Mouse (Mus musculus): ENCODE data around the gene Ank3.

Ank3 gene

GRCm38 (mm10) chr10:69478831-69479230 is 80.3 kb downstream of the Ank3 start:
- DNase-seq = no peak

DNA sequence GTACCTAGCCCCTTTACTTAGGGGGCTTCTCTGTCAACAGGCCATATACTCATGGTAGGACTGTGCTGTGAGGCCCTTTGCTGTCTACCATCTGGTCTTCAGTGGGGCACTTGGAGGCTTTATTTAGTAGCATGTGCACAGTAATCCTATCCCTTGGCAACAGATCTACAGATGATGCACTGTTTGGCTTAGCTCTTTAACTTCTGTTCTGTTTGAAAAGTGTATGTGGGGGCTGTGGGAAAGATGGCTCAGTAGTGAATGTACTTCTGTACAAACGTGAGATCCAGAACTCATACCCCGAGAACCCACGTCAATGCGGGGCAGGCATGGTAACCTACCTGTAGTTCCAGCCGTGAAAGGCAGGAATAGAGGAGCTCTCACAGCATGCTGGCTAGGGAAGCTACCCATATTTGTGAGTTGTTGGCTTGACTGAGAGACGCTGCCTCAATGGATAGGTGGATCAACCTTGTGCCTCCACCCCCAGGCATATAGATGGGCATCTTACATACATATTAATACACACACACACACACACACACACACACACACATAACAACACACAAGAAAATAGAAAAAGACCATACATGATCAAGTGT is 86.7 kb downstream of the Ank3 start:
- no peak for DNase-seq

DNA sequence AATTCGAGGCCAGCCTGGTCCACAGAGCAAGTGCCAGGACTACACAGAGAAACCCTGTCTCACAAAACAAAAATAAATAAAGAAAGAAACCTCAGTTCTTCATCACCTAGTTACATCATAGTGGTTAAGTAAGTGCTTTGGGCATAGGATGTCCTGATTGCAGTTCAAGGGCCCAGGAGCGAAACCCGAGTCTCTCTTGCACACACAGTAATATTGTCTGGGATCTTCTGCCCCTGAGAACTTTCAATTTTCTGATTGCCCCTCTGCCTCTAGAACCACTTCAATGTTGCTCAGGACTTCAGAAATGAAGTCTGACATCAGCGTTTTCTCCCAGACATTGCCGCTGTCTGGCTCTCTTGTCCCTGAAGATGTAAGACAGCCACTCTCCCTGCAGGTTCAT is 91.6 kb downstream of the Ank3 start:
- DNase-seq = no peak

GRCm38 (mm10) chr10:69491975-69492374 is 93.4 kb downstream of the Ank3 start:
- DNase-seq = no peak

GRCm38 (mm10) chr10:69497382-69497781 is 98.8 kb downstream of the Ank3 start:
- peak; percentile 14 for DNase-seq

DNA sequence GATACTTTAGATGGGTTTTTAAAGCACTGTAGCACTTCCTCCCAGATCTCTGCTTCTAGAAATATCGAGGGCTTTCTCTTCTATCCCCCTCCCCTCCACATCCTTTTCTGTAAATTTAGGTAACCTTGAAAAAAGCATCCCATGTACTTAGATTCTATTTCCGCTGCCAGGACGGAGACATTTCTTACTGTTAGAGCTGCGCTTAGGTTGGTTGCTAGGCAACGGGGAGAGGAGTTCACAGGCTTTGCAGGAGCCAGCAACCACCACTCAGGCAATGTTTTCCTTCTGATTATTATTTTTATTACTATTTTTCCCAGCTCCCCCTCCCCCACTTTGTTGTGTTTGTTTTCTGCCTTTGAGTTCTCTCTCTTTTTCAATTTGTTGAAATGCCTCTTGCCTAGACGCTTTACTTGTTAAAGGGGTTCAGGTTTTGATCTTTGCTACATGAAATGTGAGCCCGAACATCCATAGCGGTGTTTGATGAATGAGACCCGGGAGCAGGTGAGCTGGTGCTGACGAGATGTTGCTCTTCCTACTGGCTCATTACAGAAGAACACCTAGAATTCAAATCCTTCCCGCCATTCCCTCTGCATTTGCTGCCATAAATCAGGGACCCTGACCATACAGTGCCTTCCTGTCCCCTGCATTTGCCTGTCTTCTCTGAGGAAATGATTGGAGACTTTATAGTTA is 101.7 kb downstream of the Ank3 start:
- peak; percentile 19 for DNase-seq

- DNase-seq = no peak
Measured at GRCm38 (mm10) chr10:69503791-69504190, 105.2 kb downstream of the Ank3 start.

DNA sequence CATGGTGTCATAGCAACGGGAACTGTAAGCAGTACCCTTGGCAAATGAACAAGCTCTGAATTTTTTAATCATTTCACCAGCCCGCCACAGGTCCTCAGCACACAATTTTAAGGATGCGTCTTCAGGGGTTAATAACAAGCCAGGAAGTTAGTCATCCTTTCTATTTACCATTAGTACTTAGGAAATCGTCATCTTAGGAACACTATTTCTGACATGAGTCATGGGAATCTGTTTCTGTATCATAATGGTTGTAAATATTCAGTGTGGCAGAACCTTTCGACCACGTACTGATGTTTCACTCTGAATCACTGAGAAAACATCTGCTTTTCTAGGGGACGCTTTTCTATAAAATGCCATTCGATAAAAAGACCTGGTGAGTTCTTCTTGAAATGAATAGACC is 109.1 kb downstream of the Ank3 start:
- DNase-seq = no peak

DNA sequence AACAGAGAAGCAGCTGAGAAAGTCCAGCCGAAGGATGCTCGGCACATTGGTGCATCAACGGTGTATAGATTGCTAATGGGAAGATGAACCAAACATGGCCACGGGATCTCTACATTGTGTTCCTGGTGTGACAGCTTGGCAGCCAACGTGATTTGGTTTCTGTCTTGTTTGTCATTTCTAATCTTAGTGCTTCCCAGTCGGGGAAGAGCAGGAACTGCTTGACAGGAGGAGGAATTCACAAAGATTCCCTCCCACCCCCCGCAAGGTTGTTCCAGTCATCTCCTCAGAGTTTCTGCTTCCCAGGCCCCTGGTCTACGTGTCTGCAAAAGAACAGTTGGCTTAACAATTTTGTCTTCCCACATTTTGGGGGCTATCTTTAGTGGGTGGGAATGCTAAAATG is 111.8 kb downstream of the Ank3 start:
- DNase-seq = no peak

GRCm38 (mm10) chr10:69511234-69511633 is 112.7 kb downstream of the Ank3 start:
- DNase-seq = no peak

DNA sequence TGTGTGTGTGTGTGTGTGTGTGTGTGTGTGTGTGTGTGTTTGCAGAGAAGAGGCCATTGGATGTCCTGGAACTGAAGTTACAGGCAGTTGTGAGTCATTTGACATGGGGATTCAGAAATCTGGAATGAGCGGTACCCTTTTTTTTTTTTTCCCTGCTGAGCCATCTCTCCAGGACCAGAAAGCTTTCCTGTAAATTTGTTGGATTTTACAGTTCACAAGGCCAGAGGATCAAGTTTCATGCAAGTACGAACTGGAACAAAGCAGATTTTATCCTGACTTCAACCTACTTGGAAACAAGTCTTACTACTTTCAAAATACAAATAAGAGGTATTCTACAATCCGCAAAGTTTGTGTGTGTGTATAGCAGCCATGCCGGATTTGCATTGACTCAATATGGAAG is 123.4 kb downstream of the Ank3 start:
- DNase-seq = no peak

DNA sequence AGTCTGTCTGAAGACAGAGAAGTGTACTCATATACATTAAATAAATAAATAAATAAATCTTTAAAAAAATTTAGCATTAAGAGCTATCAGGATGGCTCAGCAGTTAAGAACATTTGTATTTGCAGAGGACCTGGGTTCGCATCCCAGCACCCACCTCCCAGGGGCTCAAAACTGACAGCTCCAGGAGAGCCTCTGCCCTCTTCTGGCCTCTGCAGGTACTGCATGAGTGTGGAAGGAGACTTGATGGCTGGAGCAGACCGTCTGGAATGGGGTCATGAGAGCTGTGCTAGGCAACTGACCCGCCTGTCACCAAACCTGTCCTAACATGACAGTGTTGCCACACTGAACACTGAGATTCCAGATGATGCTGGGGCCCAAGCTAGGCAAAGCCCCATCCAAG is 124.6 kb downstream of the Ank3 start:
- no peak for DNase-seq

DNA sequence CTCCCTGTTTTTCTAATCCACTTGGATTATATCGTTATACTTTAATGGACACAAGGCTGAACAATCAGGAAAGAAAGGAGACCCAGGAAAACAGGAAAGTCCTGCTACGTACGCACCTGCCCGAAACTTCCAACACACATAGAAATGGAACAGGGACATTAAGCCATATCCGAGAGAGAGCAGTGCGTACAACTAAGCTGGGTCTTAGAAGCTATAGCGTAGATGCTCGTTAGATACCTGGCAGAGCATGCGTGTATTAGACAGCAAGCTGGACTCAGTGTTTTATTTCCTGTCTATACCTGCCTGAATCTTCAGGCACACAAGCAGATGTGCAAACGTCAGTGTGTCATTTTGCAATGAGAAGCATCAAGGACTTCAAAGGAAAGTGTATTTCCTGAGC is 128.7 kb downstream of the Ank3 start:
- no peak for DNase-seq

DNA sequence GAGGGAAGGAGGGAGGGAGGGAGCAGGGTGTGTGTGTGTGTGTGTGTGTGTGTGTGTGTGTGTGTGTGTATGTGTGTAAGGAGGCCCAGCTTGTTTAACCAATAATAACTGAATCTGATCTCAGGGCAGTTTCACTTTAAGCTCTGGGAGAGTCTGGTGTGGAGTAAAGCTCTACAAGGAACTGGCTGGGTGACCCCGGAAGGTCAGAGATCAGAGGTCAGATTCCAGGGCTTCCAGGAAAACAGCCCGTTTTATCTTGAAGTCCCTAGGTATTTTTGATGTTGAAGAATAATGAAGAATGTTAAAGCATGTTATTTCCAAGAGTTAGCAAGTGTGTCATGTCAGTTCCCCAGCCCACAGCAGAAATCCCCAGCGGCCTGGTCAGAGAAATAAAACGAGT is 130.2 kb downstream of the Ank3 start:
- no peak for DNase-seq

GRCm38 (mm10) chr10:69530326-69530725 is 131.8 kb downstream of the Ank3 start:
- DNase-seq = no peak

GRCm38 (mm10) chr10:69531569-69531968 is 133.0 kb downstream of the Ank3 start:
- DNase-seq = no peak

DNA sequence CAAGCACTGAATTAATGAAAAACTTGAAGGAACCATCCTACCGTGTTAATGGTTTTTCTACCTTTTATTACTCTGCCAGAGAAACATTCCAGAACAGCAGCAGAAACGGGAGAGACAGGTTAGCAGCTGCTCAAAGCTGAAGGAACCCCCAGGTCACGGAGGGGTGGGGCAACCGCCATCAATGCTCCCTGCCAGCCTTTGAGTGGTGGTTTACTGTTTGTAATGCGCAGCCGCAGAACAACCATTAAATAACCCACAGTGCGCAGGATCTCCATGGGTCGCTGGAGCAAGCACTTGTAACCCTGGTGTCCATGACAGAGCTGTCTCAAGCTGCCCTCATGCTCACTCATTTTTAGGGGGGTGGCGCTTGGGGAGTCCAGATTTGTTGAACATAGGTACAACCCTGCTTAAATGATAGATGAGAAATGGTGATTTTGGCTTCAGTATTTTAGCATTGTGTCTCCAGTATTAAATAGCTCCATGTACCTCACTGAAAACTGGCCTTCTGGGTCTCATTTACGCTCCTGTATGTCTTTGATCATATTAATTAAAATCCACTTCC is 133.7 kb downstream of the Ank3 start:
- DNase-seq = no peak

GRCm38 (mm10) chr10:69533505-69534388 is 135.2 kb downstream of the Ank3 start:
- DNase-seq = peak; percentile 70

DNA sequence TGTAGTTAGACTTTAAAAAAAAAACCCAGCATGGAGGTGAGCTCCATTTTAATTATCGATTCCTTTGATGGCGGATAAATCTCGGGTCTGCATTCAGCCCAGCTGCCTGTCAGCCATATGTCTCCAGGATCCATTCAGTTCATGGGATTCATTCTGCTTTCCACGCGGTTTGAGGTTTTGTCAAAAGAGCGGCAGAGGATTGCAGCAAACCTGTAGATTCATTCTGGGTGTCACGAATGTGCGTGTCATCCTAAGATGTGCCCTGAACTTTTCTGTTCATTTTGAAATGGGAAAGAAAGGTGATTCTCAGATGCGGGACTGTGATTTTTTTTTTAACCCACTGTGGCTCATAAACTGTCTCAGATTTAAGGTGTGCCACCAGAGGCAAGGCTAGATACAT is 136.1 kb downstream of the Ank3 start:
- DNase-seq = no peak

DNA sequence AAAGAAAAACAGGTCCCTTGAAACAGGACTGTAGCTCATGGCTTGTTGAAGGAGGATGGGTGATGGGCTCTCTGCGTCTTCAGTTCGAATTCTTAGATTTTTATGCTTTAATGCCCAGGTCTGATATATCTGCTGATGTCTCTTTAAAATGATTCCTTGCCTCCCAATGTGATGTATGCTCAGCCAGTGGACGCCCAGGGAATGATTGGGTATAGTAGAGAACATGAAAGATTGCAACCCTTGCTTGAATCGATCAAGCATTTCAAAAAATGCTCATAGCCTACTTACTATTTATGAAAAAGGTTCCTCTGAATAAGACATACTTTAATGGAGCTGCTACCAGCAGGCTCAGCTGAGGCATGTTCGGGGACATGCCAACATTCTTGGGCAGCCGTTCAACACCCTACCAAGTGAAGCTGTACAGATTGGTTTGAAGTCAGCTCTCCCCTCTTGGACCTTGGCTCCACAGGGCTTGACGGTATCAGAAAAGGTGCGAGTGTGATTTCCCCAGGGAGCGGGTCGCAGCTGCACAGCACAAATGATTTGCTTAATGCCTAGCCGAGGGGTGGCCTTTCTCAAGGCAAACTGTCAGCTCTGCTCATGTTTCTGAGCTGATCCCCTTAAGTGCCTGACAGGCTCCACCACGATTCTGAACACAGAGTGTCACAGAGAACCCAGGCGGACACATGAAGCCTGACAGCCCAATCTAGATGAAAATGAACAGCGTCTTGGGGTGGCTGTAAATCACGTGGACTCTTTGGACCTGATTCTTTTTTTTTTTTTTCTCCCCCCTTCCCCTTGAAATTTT is 136.8 kb downstream of the Ank3 start:
- DNase-seq = peak; percentile 21

- DNase-seq = no peak
Measured at GRCm38 (mm10) chr10:69535931-69536200, 137.3 kb downstream of the Ank3 start.

- peak; percentile 25 for DNase-seq
Measured at GRCm38 (mm10) chr10:69536372-69537075, 138.0 kb downstream of the Ank3 start.
